23 mouse cellular contexts compared by ENCODE assay signal in genomic region chr10:8468651-8469386, GRCm38 (mm10). TPM values are rescaled to one million over a fixed set of nuclear protein-coding genes. Genes with fewer than 3 reads are reported as not detected.
DNase-seq lines count a peak whose midpoint lies in the region; ATAC-seq and TF ChIP-seq lines count a peak whose summit lies in the region.
"Had no signal": no experiment of that assay in that cellular context is flagged by ENCODE, and none has a peak within 500 bp of the region (broad histone marks: within the 10 kb centered on the region; RNA-seq: fewer than 3 reads in every experiment).

No protein-coding gene starts in this region.

- WGBS in lung, embryonic 14.5 days, result 61% methylated on average over 5 of the region's 5 CpGs

- no peak for ATAC-seq in lung, embryonic 14.5 days (ENCODE audit: insufficient read depth)
- ATAC-seq: forebrain, embryonic 14.5 days; forebrain, postnatal 0 days; intestine, postnatal 0 days had no signal

- H3K36me3 ChIP-seq in lung, embryonic 14.5 days (ENCODE audit: insufficient read depth), result no peaks in the 10 kb centered on the region
- H3K36me3 ChIP-seq: embryonic facial prominence, embryonic 10.5 days; embryonic facial prominence, embryonic 13.5 days; heart, embryonic 10.5 days; hindbrain, embryonic 12.5 days; hindbrain, embryonic 15.5 days had no signal

- no peaks in the 10 kb centered on the region for H3K27me3 ChIP-seq in lung, embryonic 14.5 days (ENCODE audit: insufficient read depth, low read length)
- H3K27me3 ChIP-seq: embryonic facial prominence, embryonic 13.5 days; hindbrain, embryonic 12.5 days; hindbrain, embryonic 15.5 days had no signal

- no peaks in the 10 kb centered on the region for H3K9me3 ChIP-seq in lung, embryonic 14.5 days (ENCODE audit: low read depth, low read length)
- H3K9me3 ChIP-seq: embryonic facial prominence, embryonic 10.5 days; embryonic facial prominence, embryonic 13.5 days; heart, embryonic 10.5 days; hindbrain, embryonic 12.5 days; hindbrain, embryonic 15.5 days had no signal

- no peak overlapping the region for H3K4me2 ChIP-seq in lung, embryonic 14.5 days
- H3K4me2 ChIP-seq: embryonic facial prominence, embryonic 13.5 days; hindbrain, embryonic 12.5 days; hindbrain, embryonic 15.5 days had no signal

- no peak for TF ChIP-seq POLR2A in embryonic fibroblast, embryonic 13.5 days (IDR thresholded peaks at IDR 0.05; ENCODE audit: low read depth, low read length)

- H3K27ac ChIP-seq in lung, embryonic 14.5 days (ENCODE audit: low read depth), result no peak overlapping the region
- H3K27ac ChIP-seq in embryonic fibroblast, embryonic 13.5 days (ENCODE audit: insufficient read depth, low read length), result peak overlapping the region; percentile 19; the same call in 1 of the 2 replicates
- H3K27ac ChIP-seq: embryonic facial prominence, embryonic 10.5 days; embryonic facial prominence, embryonic 13.5 days; gastrocnemius, adult 2 months; heart, adult 2 months; heart, embryonic 10.5 days; hindbrain, embryonic 12.5 days; hindbrain, embryonic 15.5 days had no signal

- DNase-seq in lung, embryonic 14.5 days, result no peak
- DNase-seq in lung, postnatal 25 days (ENCODE audit: low spot score), result no peak
- DNase-seq in NIH3T3 (ENCODE audit: low read depth), result peak; percentile 63
- DNase-seq in cerebellum, postnatal 10 days, result no peak
- no peak for DNase-seq in right cerebral cortex, postnatal 4 days
- DNase-seq: adrenal gland, adult 8-10 months; cerebellum, adult 11 months; cerebellum, adult 2 months; cerebellum, adult 9-11 months; cerebellum, postnatal 36 days; embryo, embryonic 11 days; forebrain, postnatal 0 days; gastrocnemius, adult 2 months; gastrocnemius, postnatal 25 days; heart, adult 2 months had no signal

- no peak overlapping the region for H3K9ac ChIP-seq in lung, embryonic 14.5 days
- H3K9ac ChIP-seq: embryonic facial prominence, embryonic 13.5 days; forebrain, postnatal 0 days; hindbrain, embryonic 12.5 days; hindbrain, embryonic 15.5 days had no signal

- H3K4me3 ChIP-seq in lung, embryonic 14.5 days (ENCODE audit: low read depth, low read length), result no peak overlapping the region
- H3K4me3 ChIP-seq in embryonic fibroblast, embryonic 13.5 days (ENCODE audit: insufficient read depth, low read length), result no peak overlapping the region
- H3K4me3 ChIP-seq: embryonic facial prominence, embryonic 10.5 days; embryonic facial prominence, embryonic 13.5 days; gastrocnemius, adult 2 months; heart, adult 2 months; heart, embryonic 10.5 days; hindbrain, embryonic 12.5 days; hindbrain, embryonic 15.5 days had no signal

- TF ChIP-seq CTCF in lung, embryonic 14.5 days (IDR thresholded peaks at IDR 0.05; ENCODE audit: low read depth), result 0 out of 2 replicates have a peak, but pooled peaks have one; percentile 3
- TF ChIP-seq CTCF in embryonic fibroblast, embryonic 13.5 days (IDR thresholded peaks at IDR 0.05; ENCODE audit: borderline replicate concordance, insufficient read depth, low read length), result no peak

- peaks cover 9% of the 10 kb centered on the region; the same call in 1 of the 2 replicates for H3K4me1 ChIP-seq in lung, embryonic 14.5 days (ENCODE audit: insufficient read depth)
- H3K4me1 ChIP-seq in embryonic fibroblast, embryonic 13.5 days (ENCODE audit: control insufficient read depth, insufficient read depth, low read length), result peaks cover 14% of the 10 kb centered on the region
- H3K4me1 ChIP-seq: heart, embryonic 10.5 days; hindbrain, embryonic 12.5 days had no signal

RNA-seq across cellular contexts. Expression of gene Ust, which starts 49.8 kb away (rescaled TPM):
- polyA plus RNA-seq in lung, embryonic 14.5 days (2014; fragmentation: Nextera tagmentation; extraction: Ambion mirVana), result 7.6 and 8.4 TPM in 2 replicates
- 11.1 and 11.7 TPM in 2 replicates for polyA plus RNA-seq in embryonic fibroblast, embryonic 13.5 days (2011; ENCODE audit: insufficient read length, low read depth, missing spikeins)
